Mouse (Mus musculus) CH12.LX (cell line): ENCODE results near the gene Grin2c.

ENCODE experiments used
- CHD1 ChIP-seq: IDR thresholded peaks from 2 replicates; pipeline ENCODE4 v1.6.1; 2012; ENCODE audit warnings: low read depth, low read length, improper control_type of control experiment, inconsistent platforms
- CTCF ChIP-seq, 2 experiments: IDR thresholded peaks in 1 of 2; conservative IDR thresholded peaks in 1 of 2; 2 replicates each; pipeline ENCODE4 v1.5.1; 2011 to 2012; ENCODE audit warnings: low read depth in 2 of 2, low read length in 2 of 2, improper control_type of control experiment in 1 of 2, inconsistent platforms in 1 of 2, mild to moderate bottlenecking in 1 of 2, moderate library complexity in 1 of 2
- E2F4 ChIP-seq: IDR thresholded peaks from 2 replicates; pipeline ENCODE4 v1.6.1; 2011; ENCODE audit warnings: low read depth, low read length, improper control_type of control experiment; ENCODE audit not compliant: insufficient replicate concordance
- ELF1 ChIP-seq: IDR thresholded peaks from 2 replicates; pipeline ENCODE4 v1.6.1; 2014; ENCODE audit warnings: low read depth, mild to moderate bottlenecking, inconsistent platforms, low read length, improper control_type of control experiment
- EP300 ChIP-seq: IDR thresholded peaks from 2 replicates; pipeline ENCODE4 v1.6.1; 2011; ENCODE audit warnings: low read length, improper control_type of control experiment
- MAX ChIP-seq: IDR thresholded peaks from 2 replicates; pipeline ENCODE4 v1.6.1; 2011; ENCODE audit warnings: low read length, improper control_type of control experiment
- PAX5 ChIP-seq: IDR thresholded peaks from 2 replicates; pipeline ENCODE4 v1.6.1; 2012; ENCODE audit warnings: low read length, inconsistent platforms, mixed read lengths
- POLR2A ChIP-seq: IDR thresholded peaks from 2 replicates; pipeline ENCODE4 v1.6.1; 2011; ENCODE audit warnings: low read depth, mild to moderate bottlenecking, improper control_type of control experiment, low read length
- SIN3A ChIP-seq: IDR thresholded peaks from 2 replicates; pipeline ENCODE4 v1.6.1; 2012; ENCODE audit warnings: low read length, improper control_type of control experiment, inconsistent platforms
- USF1 ChIP-seq: IDR thresholded peaks from 2 replicates; pipeline ENCODE4 v1.6.1; 2014; ENCODE audit warnings: low read depth, mild to moderate bottlenecking, inconsistent platforms, low read length, improper control_type of control experiment
- ZKSCAN1 ChIP-seq: IDR thresholded peaks from 2 replicates; pipeline ENCODE4 v1.6.1; 2012; ENCODE audit warnings: low read depth, inconsistent platforms, low read length, improper control_type of control experiment, borderline replicate concordance
- ZMIZ1 ChIP-seq: IDR thresholded peaks from 2 replicates; pipeline ENCODE4 v1.6.1; 2012; ENCODE audit warnings: low read depth, mild to moderate bottlenecking, inconsistent platforms, low read length, improper control_type of control experiment

DNA sequence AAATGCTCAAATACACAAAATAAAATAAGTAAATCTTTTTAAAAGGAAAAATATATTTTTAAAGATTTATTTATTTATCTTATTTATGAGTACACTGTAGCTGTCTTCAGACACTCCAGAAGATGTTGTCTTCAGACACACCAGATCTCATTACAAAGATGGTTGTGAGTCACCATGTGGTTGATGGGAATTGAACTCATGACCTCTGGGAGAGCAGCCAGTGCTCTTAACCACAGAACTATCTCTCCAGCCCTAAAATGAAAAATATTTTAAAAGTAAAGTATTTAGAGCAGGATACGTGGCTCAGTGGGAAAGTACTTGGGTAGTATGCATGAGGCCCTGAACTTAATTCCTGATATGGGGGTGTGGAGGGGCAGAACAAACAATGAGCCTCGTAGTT, 34.3 kb upstream of the Grin2c start:
- no peak for TF ChIP-seq POLR2A
- TF ChIP-seq CHD1: no peak
- TF ChIP-seq ELF1: no peak
- no peak for TF ChIP-seq ZMIZ1
- no peak for TF ChIP-seq CTCF (conservative IDR thresholded peaks at IDR 0.05 in 1 of 2, IDR thresholded peaks at IDR 0.05 in 1 of 2; ENCODE audit: low read depth in 2 of 2, low read length in 2 of 2)
- no peak for TF ChIP-seq USF1
- no peak for TF ChIP-seq ZKSCAN1
- TF ChIP-seq SIN3A: no peak
- TF ChIP-seq E2F4: no peak
- no peak for TF ChIP-seq MAX
- TF ChIP-seq EP300: no peak
- TF ChIP-seq PAX5: no peak
